ENCODE assay signal across 8 mouse cellular contexts in genomic region chr1:165193880-165194661, GRCm38 (mm10). TPM values are rescaled to one million over a fixed set of nuclear protein-coding genes. Genes with fewer than 3 reads are reported as not detected.
DNase-seq lines count a peak whose midpoint lies in the region; ATAC-seq and TF ChIP-seq lines count a peak whose summit lies in the region.

Gene Sft2d2, minus strand, starts transcription at chr1:165194438.

- DNase-seq in A20 (ENCODE audit: low read depth, low spot score): peak; percentile 99
- DNase-seq in embryonic facial prominence, embryonic 14.5 days (ENCODE audit: low spot score): peak; percentile 94
- DNase-seq in heart, adult 18-20 months: peak; percentile 91 to 94
- DNase-seq in kidney, adult 2 months: peak; percentile 98
- DNase-seq in midbrain, embryonic 14.5 days: peak; percentile 86
- DNase-seq in spleen, adult 12 weeks (ENCODE audit: low spot score): peak; percentile 91

- peak; percentile 90 for ATAC-seq in embryonic facial prominence, embryonic 14.5 days (ENCODE audit: low read depth)
- ATAC-seq in limb, embryonic 12.5 days (ENCODE audit: insufficient number of reproducible peaks, insufficient read depth, low FRiP score, low TSS enrichment, low read depth): peak; percentile 93
- ATAC-seq in midbrain, embryonic 14.5 days (ENCODE audit: low FRiP score, low TSS enrichment): peak; percentile 83

- TF ChIP-seq POLR2A in bone marrow, adult 2 months (IDR thresholded peaks at IDR 0.05; ENCODE audit: borderline replicate concordance, control insufficient read depth, low read depth, low read length): peak; percentile 42; the same call in 1 of the 2 replicates
- TF ChIP-seq POLR2A in kidney, adult 2 months (IDR thresholded peaks at IDR 0.05; ENCODE audit: low read depth, low read length): peak; percentile 51

- H3K4me1 ChIP-seq in bone marrow, adult 2 months (ENCODE audit: control insufficient read depth, insufficient read depth, low read length): peaks cover 1% of the 10 kb centered on the region; the same call in 1 of the 2 replicates
- H3K4me1 ChIP-seq in embryonic facial prominence, embryonic 14.5 days (ENCODE audit: control insufficient read depth, insufficient read depth, low read length): peaks cover 6% of the 10 kb centered on the region; the same call in 1 of the 2 replicates
- H3K4me1 ChIP-seq in kidney, adult 2 months (ENCODE audit: control insufficient read depth, insufficient read depth, low read length): peaks cover 16% of the 10 kb centered on the region
- peaks cover 12% of the 10 kb centered on the region for H3K4me1 ChIP-seq in limb, embryonic 12.5 days (replicated peaks)
- H3K4me1 ChIP-seq in midbrain, embryonic 14.5 days (ENCODE audit: control insufficient read depth, insufficient read depth, low read length): peaks cover 7% of the 10 kb centered on the region; the same call in 1 of the 2 replicates

- peak within 1 kb of the TSS; percentile 67 for H3K9ac ChIP-seq in embryonic facial prominence, embryonic 14.5 days (ENCODE audit: low read depth, low read length)
- H3K9ac ChIP-seq in limb, embryonic 12.5 days (replicated peaks): peak within 1 kb of the TSS; percentile 72
- H3K9ac ChIP-seq in midbrain, embryonic 14.5 days (replicated peaks; ENCODE audit: low read length): peak within 1 kb of the TSS; percentile 62

- no peaks in the 10 kb centered on the region for H3K27me3 ChIP-seq in embryonic facial prominence, embryonic 14.5 days (replicated peaks; ENCODE audit: control insufficient read depth, insufficient read depth, low read length)
- H3K27me3 ChIP-seq in kidney, adult 2 months (replicated peaks; ENCODE audit: control insufficient read depth, insufficient read depth, low read length): no peaks in the 10 kb centered on the region
- H3K27me3 ChIP-seq in limb, embryonic 12.5 days: no peaks in the 10 kb centered on the region
- H3K27me3 ChIP-seq in midbrain, embryonic 14.5 days (ENCODE audit: control insufficient read depth, insufficient read depth, low read length): peaks cover 17% of the 10 kb centered on the region

- no peaks in the 10 kb centered on the region for H3K36me3 ChIP-seq in embryonic facial prominence, embryonic 14.5 days (ENCODE audit: control insufficient read depth, insufficient read depth, low read length)
- no peaks in the 10 kb centered on the region for H3K36me3 ChIP-seq in kidney, adult 2 months (ENCODE audit: control insufficient read depth, insufficient read depth, low read length)
- no peaks in the 10 kb centered on the region for H3K36me3 ChIP-seq in limb, embryonic 12.5 days
- H3K36me3 ChIP-seq in midbrain, embryonic 14.5 days (ENCODE audit: control insufficient read depth, insufficient read depth, low read length): no peaks in the 10 kb centered on the region

- peak within 1 kb of the TSS; percentile 84 for H3K4me2 ChIP-seq in embryonic facial prominence, embryonic 14.5 days (ENCODE audit: low read depth, low read length)
- peak within 1 kb of the TSS; percentile 77 for H3K4me2 ChIP-seq in limb, embryonic 12.5 days
- peak within 1 kb of the TSS; percentile 97 for H3K4me2 ChIP-seq in midbrain, embryonic 14.5 days (ENCODE audit: low read length)

- H3K4me3 ChIP-seq in bone marrow, adult 2 months (replicated peaks; ENCODE audit: control insufficient read depth, low read depth, low read length): peak within 1 kb of the TSS; percentile 80
- H3K4me3 ChIP-seq in embryonic facial prominence, embryonic 14.5 days (ENCODE audit: low read depth, low read length): peak within 1 kb of the TSS; percentile 68
- peak within 1 kb of the TSS; percentile 97 for H3K4me3 ChIP-seq in kidney, adult 2 months (ENCODE audit: insufficient read depth, low read depth, low read length)
- peak within 1 kb of the TSS; percentile 72 for H3K4me3 ChIP-seq in limb, embryonic 12.5 days (replicated peaks)
- peak within 1 kb of the TSS; percentile 71 for H3K4me3 ChIP-seq in midbrain, embryonic 14.5 days (replicated peaks; ENCODE audit: low read depth, low read length)

- WGBS in bone marrow, adult 2 months: 1% methylated on average over 69 of the region's 69 CpGs
- 1% methylated on average over 47 of the region's 69 CpGs for WGBS in embryonic facial prominence, embryonic 14.5 days
- WGBS in kidney, adult 2 months: under 1% methylated on average over 69 of the region's 69 CpGs
- under 1% methylated on average over 69 of the region's 69 CpGs for WGBS in limb, embryonic 12.5 days
- WGBS in midbrain, embryonic 14.5 days: under 1% methylated on average over 68 of the region's 69 CpGs

- H3K9me3 ChIP-seq in embryonic facial prominence, embryonic 14.5 days (ENCODE audit: control insufficient read depth, low read length): no peaks in the 10 kb centered on the region
- H3K9me3 ChIP-seq in limb, embryonic 12.5 days: no peaks in the 10 kb centered on the region
- no peaks in the 10 kb centered on the region for H3K9me3 ChIP-seq in midbrain, embryonic 14.5 days (ENCODE audit: control insufficient read depth, low read length)

- H3K27ac ChIP-seq in bone marrow, adult 2 months (ENCODE audit: control insufficient read depth, insufficient read depth, low read depth, low read length, poor library complexity): peak within 1 kb of the TSS; percentile 93
- peak within 1 kb of the TSS; percentile 61 for H3K27ac ChIP-seq in embryonic facial prominence, embryonic 14.5 days (replicated peaks; ENCODE audit: low read depth, low read length)
- peak within 1 kb of the TSS; percentile 94 for H3K27ac ChIP-seq in kidney, adult 2 months (ENCODE audit: insufficient read depth, low read depth, low read length)
- peak within 1 kb of the TSS; percentile 50 for H3K27ac ChIP-seq in limb, embryonic 12.5 days
- no peak within 1 kb of the TSS for H3K27ac ChIP-seq in midbrain, embryonic 14.5 days (replicated peaks; ENCODE audit: low read depth, low read length)

- 0 out of 2 replicates have a peak, but pooled peaks have one; percentile 7 for TF ChIP-seq CTCF in bone marrow, adult 2 months (IDR thresholded peaks at IDR 0.05; ENCODE audit: control insufficient read depth, insufficient read depth, low read length)
- TF ChIP-seq CTCF in kidney, adult 2 months (conservative IDR thresholded peaks at IDR 0.05; ENCODE audit: insufficient read depth, insufficient read length, low read depth, low read length): peak; percentile 45

RNA-seq across cellular contexts. Expression of gene Sft2d2, which starts in this region (rescaled TPM):
- polyA plus RNA-seq in bone marrow, adult 2 months (2011; ENCODE audit: insufficient read depth, insufficient read length, low replicate concordance, missing spikeins): 6.4 and 14.3 TPM in 2 replicates
- 21.3 and 22.0 TPM in 2 replicates for polyA plus RNA-seq in embryonic facial prominence, embryonic 14.5 days (2014; fragmentation: Nextera tagmentation; extraction: Ambion mirVana)
- total RNA-seq in heart, adult 18-20 months (2021): 10 to 100 TPM; 14.8 to 15.4 TPM
- polyA plus RNA-seq in kidney, adult 2 months (2012; rRNA removed): 52.7 and 57.7 TPM in 2 replicates
- polyA plus RNA-seq in limb, embryonic 12.5 days (2016; fragmentation: Nextera tagmentation; extraction: Ambion mirVana): 16.8 and 18.2 TPM in 2 replicates
- polyA plus RNA-seq in midbrain, embryonic 14.5 days (2014; fragmentation: Nextera tagmentation; extraction: Ambion mirVana): 4.3 and 6.1 TPM in 2 replicates
